In genomic region chr2:173409433-173409832, GRCm38 (mm10) we compare ENCODE assay signal across 8 mouse cellular contexts.
DNase-seq lines count a peak whose midpoint lies in the region; ATAC-seq lines count a peak whose summit lies in the region.

No protein-coding gene starts in this region.

- WGBS in heart, embryonic 12.5 days: 37% methylated on average over 16 of the region's 16 CpGs
- 26% methylated on average over 16 of the region's 16 CpGs for WGBS in neural tube, embryonic 15.5 days

- no peak overlapping the region for H3K4me3 ChIP-seq in heart, embryonic 12.5 days
- no peak overlapping the region for H3K4me3 ChIP-seq in neural tube, embryonic 15.5 days (replicated peaks)

- peaks cover 20% of the 10 kb centered on the region for H3K27me3 ChIP-seq in heart, embryonic 12.5 days (replicated peaks)
- no peaks in the 10 kb centered on the region for H3K27me3 ChIP-seq in neural tube, embryonic 15.5 days (replicated peaks)

- peaks cover 7% of the 10 kb centered on the region for H3K4me1 ChIP-seq in heart, embryonic 12.5 days (replicated peaks)
- H3K4me1 ChIP-seq in neural tube, embryonic 15.5 days: peaks cover 44% of the 10 kb centered on the region

- no peak for ATAC-seq in heart, embryonic 12.5 days (ENCODE audit: insufficient number of reproducible peaks, low FRiP score)
- ATAC-seq in neural tube, embryonic 15.5 days (ENCODE audit: low FRiP score): no peak

- peak; percentile 87 for DNase-seq in heart, adult 11 months
- DNase-seq in neural tube, embryonic 10.5 days (ENCODE audit: extremely low spot score, low spot score): peak; percentile 47
- peak; percentile 83 to 87 for DNase-seq in natural killer cell, adult 2 months (ENCODE audit: low spot score in 2 of 2)
- no peak for DNase-seq in right cerebral cortex, postnatal 36 days (ENCODE audit: low spot score in 2 of 2)
- no peak for DNase-seq in layer of hippocampus, postnatal 25 days (ENCODE audit: extremely low spot score in 1 of 2, low spot score in 1 of 2)
- DNase-seq in adrenal gland, adult (ENCODE audit: inconsistent age in 2 of 2, low spot score in 1 of 2): no peak

- H3K36me3 ChIP-seq in heart, embryonic 12.5 days: no peaks in the 10 kb centered on the region
- H3K36me3 ChIP-seq in neural tube, embryonic 15.5 days: no peaks in the 10 kb centered on the region

- no peak overlapping the region for H3K27ac ChIP-seq in heart, embryonic 12.5 days (ENCODE audit: poor library complexity, severe bottlenecking)
- H3K27ac ChIP-seq in neural tube, embryonic 15.5 days (replicated peaks): no peak overlapping the region

- H3K9ac ChIP-seq in heart, embryonic 12.5 days: no peak overlapping the region
- H3K9ac ChIP-seq in neural tube, embryonic 15.5 days (replicated peaks): no peak overlapping the region

- H3K4me2 ChIP-seq in heart, embryonic 12.5 days: no peak overlapping the region
- H3K4me2 ChIP-seq in neural tube, embryonic 15.5 days: no peak overlapping the region

- H3K9me3 ChIP-seq in heart, embryonic 12.5 days (replicated peaks): no peaks in the 10 kb centered on the region
- no peaks in the 10 kb centered on the region for H3K9me3 ChIP-seq in neural tube, embryonic 15.5 days (replicated peaks)

Comparison
In these comparisons a context has a peak if more than half of its experiments do, and no peak if none do; other contexts are left out.
1. DNase-seq: peak in heart, adult 11 months (single experiment), neural tube, embryonic 10.5 days (single experiment) and natural killer cell, adult 2 months (2 of 2); none in right cerebral cortex, postnatal 36 days (0 of 2), layer of hippocampus, postnatal 25 days (0 of 2) and adrenal gland, adult (0 of 2).